Mouse (Mus musculus): Measurements from ENCODE around the gene Gm45234.

The Gm45234 gene

DNA sequence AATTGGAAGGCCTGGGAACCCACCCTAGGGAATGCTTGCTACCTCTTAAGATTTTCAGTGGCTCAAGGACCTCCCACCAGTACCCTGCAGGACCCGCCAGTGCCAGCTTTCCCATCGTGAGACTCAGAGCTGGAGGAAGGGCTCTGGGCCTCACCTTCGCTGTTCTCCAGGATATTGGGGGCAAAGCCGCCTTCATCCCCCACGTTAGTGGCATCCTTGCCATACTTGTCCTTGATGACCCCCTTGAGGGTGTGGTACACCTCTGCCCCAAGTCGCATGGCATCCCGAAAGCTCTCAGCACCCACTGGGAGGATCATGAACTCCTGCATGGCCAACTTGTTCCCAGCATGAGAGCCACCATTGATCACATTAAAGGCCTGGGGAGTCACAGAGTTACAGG lies 10.1 kb upstream of the Gm45234 start:
- no peak for DNase-seq

DNA sequence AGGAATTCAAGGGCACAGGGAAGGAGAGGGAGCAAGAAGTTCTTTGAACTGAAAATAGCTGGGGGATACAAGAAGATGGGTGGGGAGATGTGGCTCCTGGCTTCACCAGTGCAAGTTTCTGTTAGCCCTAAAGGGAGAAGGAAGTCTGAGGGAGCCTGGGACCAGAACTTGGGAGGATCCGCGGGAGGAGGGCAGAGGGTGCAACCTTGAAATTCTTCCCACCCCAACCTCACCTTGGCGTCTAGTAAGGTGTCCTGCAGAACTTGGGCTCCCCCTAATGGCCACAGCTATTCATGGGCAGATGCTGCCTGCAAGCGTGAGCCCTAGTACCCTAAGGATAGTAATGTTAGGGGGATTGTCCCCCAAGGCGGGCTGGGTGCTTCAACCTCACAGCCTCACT lies 3.4 kb upstream of the Gm45234 start:
- DNase-seq, result peak; percentile 69 to 83

- no peak for DNase-seq
Measured at GRCm38 (mm10) chr6:124758849-124759232, 3.0 kb upstream of the Gm45234 start.

- no peak for DNase-seq
Measured at GRCm38 (mm10) chr6:124757909-124758848, 2.4 kb upstream of the Gm45234 start.

DNA sequence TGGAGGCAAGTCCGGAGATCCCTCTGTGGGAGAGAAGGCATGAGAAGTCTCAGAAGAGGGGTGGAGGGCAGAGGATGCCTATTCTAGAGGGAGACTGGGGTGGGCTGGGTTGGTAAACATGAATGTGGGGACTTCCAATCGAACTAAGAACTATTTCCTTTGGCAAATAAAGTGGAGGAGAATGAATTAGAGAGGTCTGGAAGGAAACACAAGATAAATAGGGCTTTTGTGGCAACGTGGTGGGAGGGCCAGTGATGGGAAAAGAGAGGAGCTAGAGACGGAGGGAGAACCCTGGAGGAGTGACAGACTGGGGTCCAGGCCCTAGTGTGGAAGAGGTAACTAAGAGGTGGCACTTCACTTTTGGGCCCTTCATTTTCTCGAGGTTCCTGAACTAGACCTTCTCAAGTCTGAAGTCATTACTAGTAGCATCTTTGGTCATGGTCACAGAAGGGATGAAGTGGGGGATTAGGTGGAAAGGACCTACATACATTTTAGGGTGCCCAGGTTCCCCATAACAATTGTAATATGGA lies 1.6 kb upstream of the Gm45234 start:
- no peak for DNase-seq

DNA sequence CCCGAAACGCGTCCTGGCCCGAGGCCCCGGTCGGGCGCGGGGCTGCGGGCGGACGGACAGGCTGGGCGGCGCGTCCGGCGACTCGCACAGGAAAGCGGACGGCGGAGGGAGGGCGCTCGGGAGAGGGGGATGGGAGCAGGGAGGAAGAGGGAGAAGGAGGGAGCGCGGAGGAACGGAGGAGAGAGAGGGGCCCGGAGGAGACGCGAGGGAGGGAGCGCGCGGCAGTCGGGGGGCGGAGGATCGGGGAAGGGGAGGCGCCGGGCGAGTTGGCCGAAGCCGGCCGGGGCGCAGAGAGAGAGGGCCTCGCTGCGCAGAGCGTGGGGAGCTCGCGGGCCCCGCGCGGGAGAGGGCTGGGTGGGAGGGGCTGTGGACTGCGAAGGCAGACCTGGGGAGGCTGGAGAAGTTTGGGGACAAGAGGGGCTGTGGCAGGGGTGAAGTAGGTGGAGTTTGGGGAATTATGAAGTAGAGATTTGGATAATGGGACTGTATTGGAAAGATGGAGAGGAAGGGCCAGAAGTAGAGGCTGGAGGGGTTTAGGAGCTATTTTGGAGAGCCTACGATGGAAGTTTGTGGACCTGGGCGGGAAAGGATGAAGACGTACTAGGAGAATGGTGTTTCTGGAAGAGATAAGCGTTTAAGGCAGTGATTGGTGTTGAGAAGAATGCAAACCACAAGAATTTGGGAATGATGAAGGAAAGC lies 980 bp upstream of the Gm45234 start:
- DNase-seq, result peak; percentile 60 to 64

- DNase-seq, result no peak
Measured at GRCm38 (mm10) chr6:124755306-124755705, 515 bp downstream of the Gm45234 start.

DNA sequence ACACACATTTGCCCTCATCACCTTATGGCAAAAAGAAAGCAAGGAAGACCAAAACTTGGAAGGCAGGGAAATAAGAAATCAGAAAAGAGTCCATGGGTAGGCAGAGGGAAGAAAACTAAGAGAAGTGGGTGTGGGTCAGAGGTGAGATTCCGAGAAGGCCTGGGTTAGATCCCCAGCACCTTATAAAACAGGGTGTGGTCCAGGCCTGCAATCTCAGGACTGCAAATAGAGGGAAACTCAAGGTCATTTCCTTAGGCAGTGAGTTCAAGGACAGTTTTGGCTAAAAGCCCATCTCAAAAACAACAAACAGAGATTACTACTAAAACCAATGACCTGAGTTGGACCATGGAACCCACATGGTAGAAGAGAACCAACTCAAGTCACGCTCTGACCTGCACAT lies 2.0 kb downstream of the Gm45234 start:
- DNase-seq, result no peak

GRCm38 (mm10) chr6:124750405-124750804 lies 5.4 kb downstream of the Gm45234 start:
- DNase-seq, result no peak

GRCm38 (mm10) chr6:124746654-124747632 lies 8.9 kb downstream of the Gm45234 start:
- no peak for DNase-seq

DNA sequence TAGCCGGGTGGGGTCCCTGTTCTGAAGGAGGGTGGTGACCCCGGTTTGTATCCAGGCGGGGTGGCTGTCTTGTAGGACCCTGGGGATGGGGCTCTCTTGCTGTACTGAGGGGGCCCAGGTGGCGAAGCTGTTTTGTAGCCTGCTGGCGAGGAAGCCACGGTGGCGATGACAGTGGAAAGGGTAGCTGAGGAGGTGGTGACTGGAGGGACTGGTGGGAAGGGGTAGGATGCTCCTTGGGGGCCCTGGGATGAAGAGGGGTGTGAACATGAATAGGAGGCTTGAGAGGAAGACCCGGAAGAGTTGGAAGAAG lies 9.6 kb downstream of the Gm45234 start:
- no peak for DNase-seq

- DNase-seq, result peak; percentile 89 to 93
Measured at GRCm38 (mm10) chr6:124745490-124746295, 10.1 kb downstream of the Gm45234 start.

DNA sequence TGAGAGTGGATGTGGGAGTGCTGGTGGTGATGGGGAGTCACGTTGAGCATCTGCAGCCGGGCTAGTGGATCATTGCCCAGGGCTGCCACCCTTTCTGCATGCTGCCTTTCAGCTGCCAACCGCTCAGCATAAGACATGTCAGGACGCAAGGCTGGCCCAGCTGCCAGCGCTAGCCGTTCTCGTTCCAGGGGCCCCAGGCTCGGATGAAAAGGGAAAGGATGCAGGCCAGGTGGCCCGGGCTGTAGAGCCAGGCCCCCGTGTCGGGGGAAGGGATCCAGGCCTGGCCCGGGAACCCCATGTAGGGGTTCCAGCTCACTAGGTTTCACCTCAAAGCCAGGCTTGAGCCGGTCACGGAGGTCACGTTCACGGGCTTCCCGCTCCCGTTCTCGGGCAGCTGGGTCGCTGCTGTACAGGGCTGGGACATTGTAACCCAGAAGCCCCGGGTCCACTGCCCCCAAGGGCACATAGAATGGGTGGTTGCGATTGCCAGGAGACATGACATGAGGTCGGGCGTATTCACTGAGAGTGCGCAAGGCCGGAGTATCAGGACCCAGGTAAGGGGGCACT lies 11.0 kb downstream of the Gm45234 start:
- DNase-seq, result no peak

DNA sequence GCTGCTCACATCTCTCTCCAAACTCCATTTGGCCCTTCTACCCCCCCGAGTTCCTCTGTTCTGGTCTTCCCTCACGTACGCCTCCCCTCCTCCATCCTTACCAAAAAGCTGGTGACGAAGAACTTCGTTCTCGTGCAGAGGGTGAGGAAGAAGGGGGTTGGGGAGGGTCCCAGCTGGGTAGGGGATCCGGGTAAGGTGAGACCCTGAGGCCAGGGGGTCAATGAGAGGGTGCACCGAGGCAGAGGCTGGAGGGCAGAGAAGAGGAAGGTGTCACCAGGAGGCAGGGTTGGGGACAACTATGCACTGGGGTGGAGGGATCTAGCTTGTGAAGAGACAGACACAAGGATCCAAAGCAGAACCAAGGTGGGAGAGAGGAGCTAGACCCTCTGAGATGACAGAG lies 12.2 kb downstream of the Gm45234 start:
- DNase-seq, result no peak

GRCm38 (mm10) chr6:124742839-124743514 lies 12.8 kb downstream of the Gm45234 start:
- DNase-seq, result no peak

GRCm38 (mm10) chr6:124741842-124742241 lies 14.0 kb downstream of the Gm45234 start:
- DNase-seq, result no peak

GRCm38 (mm10) chr6:124740888-124741761 lies 14.7 kb downstream of the Gm45234 start, which contains the start of gene Grcc10:
Grcc10 (minus strand) TSS chr6:124741374.
- peak; percentile 79 to 82 for DNase-seq

GRCm38 (mm10) chr6:124740211-124740887 lies 15.5 kb downstream of the Gm45234 start:
- peak in 1 of 2 experiments; percentile 68 for DNase-seq

- DNase-seq, result no peak
Measured at GRCm38 (mm10) chr6:124739231-124739796, 16.5 kb downstream of the Gm45234 start.

All from spleen, adult 18-20 months (tissue).